Mouse (Mus musculus) CH12.LX (cell line): ENCODE data around the gene Snai1. TPM values are rescaled to one million over a fixed set of nuclear protein-coding genes. Genes with fewer than 3 reads are reported as not detected.

Experiments used
- DNase-seq: peaks from one replicate; pipeline ENCODE4 v3.0.0-alpha.2; 2013; ENCODE audit errors: extremely low read depth
- H3K27ac ChIP-seq: 2 replicates; pipeline ENCODE4 v1.5.1; 2012; ENCODE audit warnings: low read depth, mild to moderate bottlenecking, control low read depth, moderate library complexity; ENCODE audit not compliant: insufficient read depth
- H3K27me3 ChIP-seq: replicated peaks from 2 replicates; pipeline ENCODE3; 2012; ENCODE audit warnings: inconsistent platforms
- H3K36me3 ChIP-seq, 2 experiments: replicated peaks in 1 of 2; 2 replicates each; pipeline versions ENCODE3 to v1.6.1; 2012; ENCODE audit warnings: inconsistent platforms in 1 of 2, low read length in 1 of 2, mild to moderate bottlenecking in 1 of 2, mixed read lengths in 1 of 2, moderate library complexity in 1 of 2; ENCODE audit not compliant: control insufficient read depth in 1 of 2, insufficient read depth in 1 of 2
- H3K4me1 ChIP-seq, 2 experiments: 2 replicates each; pipeline ENCODE4 v1.6.1; 2012; ENCODE audit warnings: inconsistent platforms in 1 of 2, moderate library complexity in 1 of 2; ENCODE audit not compliant: insufficient read depth in 2 of 2, control insufficient read depth in 1 of 2
- H3K4me2 ChIP-seq: 2 replicates; pipeline ENCODE4 v1.6.1; 2012; ENCODE audit warnings: low read depth, mild to moderate bottlenecking, control low read depth; ENCODE audit not compliant: poor library complexity, insufficient read depth, severe bottlenecking
- H3K4me3 ChIP-seq, 3 experiments: fragments of 150-350 bp in 1 of 3; sonication (generic) in 1 of 3; replicated peaks in 1 of 3; 2 replicates each; pipeline versions ENCODE3 to v1.5.1; 2011 to 2012; ENCODE audit warnings: low read depth in 2 of 3, low read length in 2 of 3, mild to moderate bottlenecking in 2 of 3, moderate library complexity in 2 of 3, control low read depth in 1 of 3, improper control_type of control experiment in 1 of 3, inconsistent platforms in 1 of 3, mixed read lengths in 1 of 3; ENCODE audit not compliant: poor library complexity in 1 of 3
- H3K79me2 ChIP-seq: replicated peaks from 2 replicates; pipeline ENCODE4 v1.6.1; 2012; ENCODE audit warnings: mild to moderate bottlenecking, moderate library complexity; ENCODE audit not compliant: control insufficient read depth, poor library complexity, insufficient read depth, severe bottlenecking; ENCODE audit errors: extremely low read depth
- H3K9ac ChIP-seq: 2 replicates; pipeline ENCODE4 v1.6.1; 2012; ENCODE audit warnings: low read depth, mild to moderate bottlenecking, control low read depth, moderate library complexity; ENCODE audit not compliant: insufficient read depth
- H3K9me3 ChIP-seq: replicated peaks from 2 replicates; pipeline ENCODE3; 2012; ENCODE audit warnings: low read length, inconsistent platforms, mixed read lengths
- BHLHE40 ChIP-seq: IDR thresholded peaks from 2 replicates; pipeline ENCODE4 v1.6.1; 2011; ENCODE audit warnings: mild to moderate bottlenecking, low read depth, low read length, improper control_type of control experiment
- CHD2 ChIP-seq: IDR thresholded peaks from 2 replicates; pipeline ENCODE4 v1.6.1; 2011; ENCODE audit warnings: low read length, improper control_type of control experiment
- CTCF ChIP-seq, 2 experiments: IDR thresholded peaks in 1 of 2; conservative IDR thresholded peaks in 1 of 2; 2 replicates each; pipeline ENCODE4 v1.5.1; 2011 to 2012; ENCODE audit warnings: low read depth in 2 of 2, low read length in 2 of 2, improper control_type of control experiment in 1 of 2, inconsistent platforms in 1 of 2, mild to moderate bottlenecking in 1 of 2, moderate library complexity in 1 of 2
- ELF1 ChIP-seq: IDR thresholded peaks from 2 replicates; pipeline ENCODE4 v1.6.1; 2014; ENCODE audit warnings: low read depth, mild to moderate bottlenecking, inconsistent platforms, low read length, improper control_type of control experiment
- ETS1 ChIP-seq: conservative IDR thresholded peaks from 2 replicates; pipeline ENCODE4 v1.6.1; 2012; ENCODE audit warnings: low read depth, mild to moderate bottlenecking, inconsistent platforms, low read length, improper control_type of control experiment, moderate library complexity
- GABPA ChIP-seq: IDR thresholded peaks from 2 replicates; pipeline ENCODE4 v1.6.1; 2012; ENCODE audit warnings: low read depth, low read length, improper control_type of control experiment, inconsistent platforms; ENCODE audit not compliant: insufficient replicate concordance
- HCFC1 ChIP-seq: IDR thresholded peaks from 2 replicates; pipeline ENCODE4 v1.6.1; 2012; ENCODE audit warnings: low read depth, mild to moderate bottlenecking, inconsistent platforms, low read length, improper control_type of control experiment
- IRF4 ChIP-seq: IDR thresholded peaks from 2 replicates; pipeline ENCODE4 v1.6.1; 2014; ENCODE audit warnings: low read depth, mild to moderate bottlenecking, inconsistent platforms, low read length, improper control_type of control experiment
- JUN ChIP-seq: IDR thresholded peaks from 2 replicates; pipeline ENCODE4 v1.6.1; 2011; ENCODE audit warnings: low read depth, mild to moderate bottlenecking, low read length, improper control_type of control experiment, moderate library complexity; ENCODE audit not compliant: insufficient read depth
- MAFK ChIP-seq: IDR thresholded peaks from 2 replicates; pipeline ENCODE4 v1.6.1; 2011; ENCODE audit warnings: low read length, improper control_type of control experiment; ENCODE audit not compliant: insufficient replicate concordance
- MAZ ChIP-seq: IDR thresholded peaks from 2 replicates; pipeline ENCODE4 v1.6.1; 2012; ENCODE audit warnings: low read depth, mild to moderate bottlenecking, inconsistent platforms, low read length, improper control_type of control experiment, moderate library complexity
- MXI1 ChIP-seq: IDR thresholded peaks from 2 replicates; pipeline ENCODE4 v1.6.1; 2011; ENCODE audit warnings: mild to moderate bottlenecking, low read depth, low read length, improper control_type of control experiment
- MYC ChIP-seq: IDR thresholded peaks from 2 replicates; pipeline ENCODE4 v1.6.1; 2011; ENCODE audit warnings: low read depth, mild to moderate bottlenecking, improper control_type of control experiment, low read length
- NRF1 ChIP-seq: IDR thresholded peaks from 2 replicates; pipeline ENCODE4 v1.6.1; 2014; ENCODE audit warnings: low read depth, mild to moderate bottlenecking, inconsistent platforms, low read length, improper control_type of control experiment, moderate library complexity
- PAX5 ChIP-seq: IDR thresholded peaks from 2 replicates; pipeline ENCODE4 v1.6.1; 2012; ENCODE audit warnings: low read length, inconsistent platforms, mixed read lengths
- RAD21 ChIP-seq: IDR thresholded peaks from 2 replicates; pipeline ENCODE4 v1.6.1; 2011; ENCODE audit warnings: low read depth, mild to moderate bottlenecking, low read length, improper control_type of control experiment, moderate library complexity
- SIN3A ChIP-seq: IDR thresholded peaks from 2 replicates; pipeline ENCODE4 v1.6.1; 2012; ENCODE audit warnings: low read length, improper control_type of control experiment, inconsistent platforms
- TBP ChIP-seq: conservative IDR thresholded peaks from 2 replicates; pipeline ENCODE4 v1.6.1; 2011; ENCODE audit warnings: low read depth, low read length, improper control_type of control experiment
- ZKSCAN1 ChIP-seq: IDR thresholded peaks from 2 replicates; pipeline ENCODE4 v1.6.1; 2012; ENCODE audit warnings: low read depth, inconsistent platforms, low read length, improper control_type of control experiment, borderline replicate concordance
- dilution Hi-C: fragments of 300-500 bp; cut with MboI; formaldehyde crosslinking; loops from 2 replicates; pipeline ENCODE4 v1.14.3; 2020; ENCODE audit warnings: low sequenced_read_pairs; ENCODE audit not compliant: extremely low pct_unique_long_range_greater_than_20kb, extremely low pct_ligation_motif_present
- in situ Hi-C: fragments of 300-500 bp; cut with MboI; formaldehyde crosslinking; loops from 3 replicates; pipeline ENCODE4 v1.14.3; 2019; ENCODE audit warnings: low sequenced_read_pairs, low pct_ligation_motif_present, low pct_unique_long_range_greater_than_20kb, mixed read lengths
- polyA plus RNA-seq: library from polyadenylated mRNA; unstranded; fragments of >175 nt; gene quantifications from 2 replicates; pipeline ENCODE4 v1.2.1, GENCODE M21; 2012; ENCODE audit warnings: low read depth; ENCODE audit not compliant: insufficient read length
- total RNA-seq, 2 experiments: library from RNA; depleted of rRNA; stranded (reverse); fragments of 300-350 nt in 1 of 2; fragments of >200 nt in 1 of 2; gene quantifications; 2 replicates each; pipeline ENCODE4 v1.2.3; 2012 to 2014

The Snai1 gene
- total and polyA plus RNA-seq, 3 experiments = 1.6 to 12.6 (median 3.1) TPM

GRCm38 (mm10) chr2:167586041-167586440, 48.0 kb downstream of the Snai1 start:
- no peak overlapping the region for H3K4me3 ChIP-seq
- dilution Hi-C loops = no loop called here
- no peaks in the 10 kb centered on the region for H3K27me3 ChIP-seq
- in situ Hi-C loops = loop anchor here (5.0 kb wide), 1 partner anchor 34 kb away; no protein-coding TSS in a partner anchor
- TF ChIP-seq MYC = no peak
- TF ChIP-seq GABPA = no peak
- 0 out of 2 replicates have a peak, but pooled peaks have one; percentile 17 for TF ChIP-seq IRF4
- TF ChIP-seq CHD2 = no peak
- peaks cover 33 to 75% of the 10 kb centered on the region in 2 experiments for H3K4me1 ChIP-seq
- H3K9me3 ChIP-seq = peaks cover 2% of the 10 kb centered on the region
- no peak overlapping the region; the same call in 1 of the 2 replicates for H3K4me2 ChIP-seq
- DNase-seq = no peak
- H3K27ac ChIP-seq = no peak overlapping the region
- no peak overlapping the region for H3K9ac ChIP-seq
- H3K36me3 ChIP-seq = peaks cover 4 to 30% of the 10 kb centered on the region in 2 experiments
- no peaks in the 10 kb centered on the region for H3K79me2 ChIP-seq

DNA sequence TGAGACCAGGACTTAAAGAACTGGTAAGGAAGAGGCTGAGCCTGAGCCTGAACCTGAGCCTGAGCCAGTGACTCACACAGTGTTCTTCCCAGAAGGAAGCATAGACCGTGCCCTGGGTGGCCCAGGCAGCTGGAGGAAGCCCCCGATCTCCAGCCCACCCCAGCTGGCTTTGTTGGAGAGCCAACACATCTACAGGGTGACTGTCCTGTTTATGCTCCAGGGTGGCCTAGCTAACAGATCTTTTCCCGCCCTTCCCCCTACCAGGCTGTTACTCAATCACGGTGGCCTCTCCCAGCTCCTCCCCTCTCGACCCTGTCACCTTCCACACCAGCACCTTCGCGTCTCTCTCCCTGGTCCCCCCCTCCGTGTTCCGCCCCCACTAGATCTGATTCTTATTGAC, 49.0 kb downstream of the Snai1 start:
- dilution Hi-C loops = no loop called here
- H3K4me2 ChIP-seq = no peak overlapping the region
- in situ Hi-C loops = loop anchor here (5.0 kb wide), 1 partner anchor 35 kb away; no protein-coding TSS in a partner anchor
- H3K36me3 ChIP-seq = peaks cover 4 to 22% of the 10 kb centered on the region in 2 experiments
- no peaks in the 10 kb centered on the region for H3K27me3 ChIP-seq
- TF ChIP-seq SIN3A = no peak
- TF ChIP-seq MAZ = no peak
- TF ChIP-seq TBP = no peak
- TF ChIP-seq JUN = no peak
- no peak for TF ChIP-seq ETS1
- no peak for TF ChIP-seq GABPA
- no peak for TF ChIP-seq HCFC1
- no peak for TF ChIP-seq ZKSCAN1
- no peak for TF ChIP-seq PAX5
- no peak for TF ChIP-seq BHLHE40
- no peak for TF ChIP-seq CTCF (conservative IDR thresholded peaks at IDR 0.05 in 1 of 2, IDR thresholded peaks at IDR 0.05 in 1 of 2; ENCODE audit: low read depth in 2 of 2, low read length in 2 of 2)
- TF ChIP-seq ELF1 = no peak
- TF ChIP-seq MXI1 = no peak
- TF ChIP-seq RAD21 = no peak
- no peak for TF ChIP-seq MAFK
- no peak for TF ChIP-seq NRF1
- no peak overlapping the region for H3K27ac ChIP-seq
- no peak for DNase-seq
- peaks cover 2% of the 10 kb centered on the region for H3K9me3 ChIP-seq
- no peak overlapping the region for H3K9ac ChIP-seq
- H3K79me2 ChIP-seq = no peaks in the 10 kb centered on the region
- H3K4me1 ChIP-seq = peaks cover 33 to 73% of the 10 kb centered on the region in 2 experiments
- H3K4me3 ChIP-seq = no peak overlapping the region
